Mouse (Mus musculus): Measurements from ENCODE around the gene Iqcg. TPM values are rescaled to one million over a fixed set of nuclear protein-coding genes. Genes with fewer than 3 reads are reported as not detected.

Gene Iqcg
- total and polyA plus RNA-seq, 3 experiments = 13.6 to 40.4 TPM; not detected in 1

- TF ChIP-seq MXI1 (IDR thresholded peaks at IDR 0.05; ENCODE audit: low read depth, low read length) = no peak
- TF ChIP-seq MAZ (IDR thresholded peaks at IDR 0.05; ENCODE audit: low read depth, low read length) = no peak
- TF ChIP-seq CHD1 (IDR thresholded peaks at IDR 0.05; ENCODE audit: low read depth, low read length) = no peak
- TF ChIP-seq JUND (IDR thresholded peaks at IDR 0.05; ENCODE audit: low read depth, low read length) = no peak
- TF ChIP-seq ZKSCAN1 (IDR thresholded peaks at IDR 0.05; ENCODE audit: low read depth, low read length) = no peak
- TF ChIP-seq CHD2 (IDR thresholded peaks at IDR 0.05; ENCODE audit: low read length) = no peak
- TF ChIP-seq RAD21 (IDR thresholded peaks at IDR 0.05; ENCODE audit: low read depth, low read length) = no peak
- no peak for TF ChIP-seq BHLHE40 (IDR thresholded peaks at IDR 0.05; ENCODE audit: borderline replicate concordance, low read depth, low read length)
- no peak for TF ChIP-seq ETS1 (IDR thresholded peaks at IDR 0.05; ENCODE audit: low read depth, low read length)
- TF ChIP-seq SMC3 (IDR thresholded peaks at IDR 0.05; ENCODE audit: low read depth, low read length) = no peak
- TF ChIP-seq MYC (IDR thresholded peaks at IDR 0.05; ENCODE audit: low read depth, low read length) = no peak
- TF ChIP-seq POLR2AphosphoS2 (IDR thresholded peaks at IDR 0.05; ENCODE audit: low read length) = no peak
- TF ChIP-seq GABPA (IDR thresholded peaks at IDR 0.05; ENCODE audit: low read depth, low read length) = no peak
- TF ChIP-seq ELF1 (IDR thresholded peaks at IDR 0.05; ENCODE audit: low read depth, low read length) = no peak
- Histone ChIP-seq H3K4me3 (ENCODE audit: control insufficient read depth in 1 of 2, insufficient read depth in 1 of 2, low read depth in 2 of 2, low read length in 2 of 2) (no peak overlapping the region), H3K9ac (ENCODE audit: control insufficient read depth, low read depth, low read length, poor library complexity, severe bottlenecking) (no peak overlapping the region), H3K4me1 (ENCODE audit: control insufficient read depth in 1 of 2, insufficient read depth in 2 of 2, low read length in 2 of 2) (no peaks in the 10 kb centered on the region), H3K27ac (ENCODE audit: control insufficient read depth, low read depth, low read length) (no peak overlapping the region), H3K27me3 (ENCODE audit: control insufficient read depth in 1 of 2, insufficient read depth in 2 of 2, low read length in 2 of 2) (no peaks in the 10 kb centered on the region), H3K9me3 (replicated peaks; ENCODE audit: insufficient read depth, low read length) (no peaks in the 10 kb centered on the region), H3K79me2 (ENCODE audit: control insufficient read depth, insufficient read depth, low read length, poor library complexity) (no peaks in the 10 kb centered on the region), H3K36me3 (ENCODE audit: control insufficient read depth in 1 of 2, insufficient read depth in 2 of 2, low read length in 2 of 2) (no peaks in the 10 kb centered on the region)
- no peak for DNase-seq (ENCODE audit: low read depth, low spot score)
Observed at GRCm38 (mm10) chr16:33083996-33084395, 28.0 kb upstream of the Iqcg start.

GRCm38 (mm10) chr16:33082951-33083350 is 26.9 kb upstream of the Iqcg start:
- Histone ChIP-seq H3K9ac (ENCODE audit: control insufficient read depth, low read depth, low read length, poor library complexity, severe bottlenecking) (no peak overlapping the region), H3K9me3 (replicated peaks; ENCODE audit: insufficient read depth, low read length) (no peaks in the 10 kb centered on the region), H3K36me3 (ENCODE audit: control insufficient read depth in 1 of 2, insufficient read depth in 2 of 2, low read length in 2 of 2) (no peaks in the 10 kb centered on the region), H3K4me3 (ENCODE audit: control insufficient read depth in 1 of 2, insufficient read depth in 1 of 2, low read depth in 2 of 2, low read length in 2 of 2) (no peak overlapping the region), H3K27me3 (ENCODE audit: control insufficient read depth in 1 of 2, insufficient read depth in 2 of 2, low read length in 2 of 2) (no peaks in the 10 kb centered on the region), H3K4me1 (ENCODE audit: control insufficient read depth in 1 of 2, insufficient read depth in 2 of 2, low read length in 2 of 2) (no peaks in the 10 kb centered on the region), H3K79me2 (ENCODE audit: control insufficient read depth, insufficient read depth, low read length, poor library complexity) (no peaks in the 10 kb centered on the region), H3K27ac (ENCODE audit: control insufficient read depth, low read depth, low read length) (no peak overlapping the region)
- no peak for TF ChIP-seq TBP (IDR thresholded peaks at IDR 0.05; ENCODE audit: low read depth, low read length)
- DNase-seq (ENCODE audit: low read depth, low spot score) = no peak

DNA sequence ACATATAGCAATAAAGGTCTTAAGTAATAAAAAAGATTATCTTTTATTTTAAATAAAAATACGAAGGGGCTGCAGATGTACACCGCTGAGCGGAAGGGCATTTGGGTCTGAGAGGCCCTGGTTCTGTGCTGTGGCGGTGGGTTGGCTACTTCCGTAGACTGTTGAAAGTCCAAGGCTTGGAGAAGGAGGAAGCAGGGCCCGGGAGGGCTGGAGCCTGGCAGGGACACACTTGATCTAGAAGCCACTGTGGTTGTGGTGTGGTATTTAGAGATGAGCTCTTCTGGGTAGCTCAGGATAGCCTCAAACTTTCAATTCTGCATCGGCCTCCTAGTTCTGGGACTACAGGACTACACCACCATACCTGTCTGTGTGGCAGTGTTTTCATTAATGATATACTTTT is 24.0 kb upstream of the Iqcg start:
- Histone ChIP-seq H3K27me3 (ENCODE audit: control insufficient read depth in 1 of 2, insufficient read depth in 2 of 2, low read length in 2 of 2) (no peaks in the 10 kb centered on the region), H3K4me1 (ENCODE audit: control insufficient read depth in 1 of 2, insufficient read depth in 2 of 2, low read length in 2 of 2) (no peaks in the 10 kb centered on the region), H3K9me3 (replicated peaks; ENCODE audit: insufficient read depth, low read length) (no peaks in the 10 kb centered on the region), H3K4me3 (ENCODE audit: control insufficient read depth in 1 of 2, insufficient read depth in 1 of 2, low read depth in 2 of 2, low read length in 2 of 2) (no peak overlapping the region), H3K79me2 (ENCODE audit: control insufficient read depth, insufficient read depth, low read length, poor library complexity) (no peaks in the 10 kb centered on the region), H3K27ac (ENCODE audit: control insufficient read depth, low read depth, low read length) (no peak overlapping the region), H3K36me3 (ENCODE audit: control insufficient read depth in 1 of 2, insufficient read depth in 2 of 2, low read length in 2 of 2) (no peaks in the 10 kb centered on the region), H3K9ac (ENCODE audit: control insufficient read depth, low read depth, low read length, poor library complexity, severe bottlenecking) (no peak overlapping the region)
- TF ChIP-seq GABPA (IDR thresholded peaks at IDR 0.05; ENCODE audit: low read depth, low read length) = no peak
- no peak for TF ChIP-seq POLR2AphosphoS2 (IDR thresholded peaks at IDR 0.05; ENCODE audit: low read length)
- no peak for TF ChIP-seq MAFK (IDR thresholded peaks at IDR 0.05; ENCODE audit: borderline replicate concordance, low read depth, low read length)
- TF ChIP-seq KAT2A (conservative IDR thresholded peaks at IDR 0.05; ENCODE audit: low read depth, low read length) = no peak
- TF ChIP-seq BHLHE40 (IDR thresholded peaks at IDR 0.05; ENCODE audit: borderline replicate concordance, low read depth, low read length) = no peak
- TF ChIP-seq POLR2A (IDR thresholded peaks at IDR 0.05; ENCODE audit: control insufficient read depth in 1 of 2, insufficient read depth in 1 of 2, low read depth in 1 of 2, low read length in 2 of 2, poor library complexity in 1 of 2) = no peak
- no peak for TF ChIP-seq E2F4 (IDR thresholded peaks at IDR 0.05; ENCODE audit: borderline replicate concordance, low read depth, low read length)
- TF ChIP-seq POLR2AphosphoS5 (IDR thresholded peaks at IDR 0.05; ENCODE audit: borderline replicate concordance, low read depth, low read length) = no peak
- TF ChIP-seq MXI1 (IDR thresholded peaks at IDR 0.05; ENCODE audit: low read depth, low read length) = no peak
- no peak for TF ChIP-seq MEF2A (IDR thresholded peaks at IDR 0.05; ENCODE audit: extremely low read depth, insufficient replicate concordance, low read depth, low read length, poor library complexity, severe bottlenecking)
- no peak for TF ChIP-seq MYB (IDR thresholded peaks at IDR 0.05; ENCODE audit: low read depth, low read length)
- no peak for TF ChIP-seq MYC (IDR thresholded peaks at IDR 0.05; ENCODE audit: low read depth, low read length)
- no peak for DNase-seq (ENCODE audit: low read depth, low spot score)

Data from MEL (cell line).